Comparison of ENCODE assay signal across 11 mouse cellular contexts in the genomic region with DNA sequence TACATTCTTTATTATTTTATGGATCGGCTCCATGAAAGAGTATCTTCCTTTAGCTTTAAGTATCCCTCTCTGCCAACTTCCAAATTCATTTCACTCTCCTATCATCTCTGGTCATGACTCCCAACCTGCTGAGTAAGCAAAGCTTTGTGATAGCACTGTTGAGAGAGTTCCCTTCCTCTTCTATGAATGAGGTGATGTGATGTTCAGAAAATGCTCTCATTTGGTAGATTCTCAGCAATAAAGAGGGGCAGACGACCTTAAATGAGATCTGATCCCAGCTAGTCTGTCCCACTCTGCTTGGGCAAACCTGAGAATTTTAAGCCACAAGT.
"Had no signal": no experiment of that assay in that cellular context is flagged by ENCODE, and none has a peak within 500 bp of the region (broad histone marks: within the 10 kb centered on the region; RNA-seq: fewer than 3 reads in every experiment).

No protein-coding gene starts in this region.

- H3K4me1 ChIP-seq: heart, embryonic 10.5 days; heart, embryonic 12.5 days; kidney, embryonic 15.5 days; limb, embryonic 15.5 days; liver, embryonic 12.5 days had no signal

- H3K9ac ChIP-seq: heart, embryonic 12.5 days; hindbrain, embryonic 13.5 days; hindbrain, embryonic 15.5 days; kidney, embryonic 15.5 days; limb, embryonic 13.5 days; limb, embryonic 15.5 days; liver, embryonic 12.5 days; liver, embryonic 14.5 days had no signal

- H3K9me3 ChIP-seq: heart, embryonic 10.5 days; heart, embryonic 12.5 days; hindbrain, embryonic 13.5 days; hindbrain, embryonic 15.5 days; kidney, embryonic 15.5 days; limb, embryonic 13.5 days; limb, embryonic 15.5 days; liver, embryonic 12.5 days had no signal

- H3K27ac ChIP-seq: heart, embryonic 10.5 days; hindbrain, embryonic 13.5 days; hindbrain, embryonic 15.5 days; hindbrain, postnatal 0 days; kidney, embryonic 15.5 days; kidney, postnatal 0 days; limb, embryonic 13.5 days; limb, embryonic 15.5 days; liver, embryonic 12.5 days; liver, embryonic 14.5 days had no signal

- H3K27me3 ChIP-seq: heart, embryonic 12.5 days; hindbrain, embryonic 13.5 days; hindbrain, embryonic 15.5 days; kidney, embryonic 15.5 days; limb, embryonic 13.5 days; limb, embryonic 15.5 days; liver, embryonic 12.5 days had no signal

- H3K36me3 ChIP-seq: heart, embryonic 10.5 days; heart, embryonic 12.5 days; hindbrain, embryonic 13.5 days; hindbrain, embryonic 15.5 days; kidney, embryonic 15.5 days; limb, embryonic 13.5 days; limb, embryonic 15.5 days; liver, embryonic 12.5 days had no signal

- H3K4me3 ChIP-seq: heart, embryonic 10.5 days; heart, embryonic 12.5 days; hindbrain, embryonic 13.5 days; hindbrain, embryonic 15.5 days; kidney, embryonic 15.5 days; limb, embryonic 13.5 days; limb, embryonic 15.5 days; liver, embryonic 12.5 days had no signal

- H3K4me2 ChIP-seq: heart, embryonic 12.5 days; hindbrain, embryonic 13.5 days; hindbrain, embryonic 15.5 days; kidney, embryonic 15.5 days; limb, embryonic 13.5 days; limb, embryonic 15.5 days; liver, embryonic 12.5 days had no signal
